Mouse (Mus musculus): ENCODE data around the gene Sp7. TPM values are rescaled to one million over a fixed set of nuclear protein-coding genes. Genes with fewer than 3 reads are reported as not detected.

Gene Sp7
- total and polyA plus RNA-seq, 3 experiments: not detected

DNA sequence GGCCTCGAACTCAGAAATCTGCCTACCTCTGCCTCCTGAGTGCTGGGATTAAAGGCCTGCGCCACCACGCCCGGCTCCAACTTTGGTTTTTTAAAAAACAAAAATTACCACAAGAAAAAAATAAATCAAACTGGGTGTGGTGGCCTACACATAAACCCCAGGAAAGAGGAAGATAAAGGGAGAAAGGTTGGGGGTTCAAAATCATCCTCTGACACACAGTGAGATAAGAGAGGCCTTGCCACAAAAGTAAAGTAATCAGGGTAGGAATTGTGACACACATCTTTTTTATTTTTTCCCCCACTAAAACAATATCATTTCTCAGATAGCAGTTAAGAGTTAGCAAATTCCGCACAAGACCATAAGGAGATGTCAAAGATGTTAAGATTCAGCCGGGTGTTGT lies 16.7 kb upstream of the Sp7 start (continued):
- no peak for TF ChIP-seq MEF2A (IDR thresholded peaks at IDR 0.05; ENCODE audit: extremely low read depth, insufficient replicate concordance, low read depth, low read length, poor library complexity, severe bottlenecking)

DNA sequence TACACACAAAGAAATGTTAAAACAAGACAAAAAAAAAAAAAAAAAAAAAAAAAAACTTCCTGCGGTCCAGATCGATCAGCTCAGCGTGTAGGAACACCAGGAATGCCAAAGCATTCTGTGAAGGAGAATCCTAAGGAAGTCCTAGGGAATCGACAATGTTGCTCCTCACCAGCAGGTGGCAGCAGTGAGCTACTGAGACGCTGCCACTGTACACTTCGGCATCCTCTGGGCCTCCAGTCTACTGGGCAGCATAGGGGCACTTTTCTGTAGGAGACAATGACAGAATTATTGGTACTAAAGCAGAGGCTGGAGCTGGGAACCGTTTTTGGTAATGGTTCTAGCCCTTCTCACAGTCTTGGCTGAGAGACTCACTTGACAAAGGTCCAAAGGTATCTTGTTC lies 14.6 kb upstream of the Sp7 start:
- peak; percentile 83 for DNase-seq (ENCODE audit: low read depth, low spot score)
- Histone ChIP-seq H3K79me2 (ENCODE audit: control insufficient read depth, insufficient read depth, low read length, poor library complexity) (no peaks in the 10 kb centered on the region), H3K27ac (ENCODE audit: control insufficient read depth, low read depth, low read length) (no peak overlapping the region), H3K9ac (ENCODE audit: control insufficient read depth, low read depth, low read length, poor library complexity, severe bottlenecking) (no peak overlapping the region), H3K4me3 (ENCODE audit: control insufficient read depth in 1 of 2, insufficient read depth in 1 of 2, low read depth in 2 of 2, low read length in 2 of 2) (no peak overlapping the region), H3K9me3 (replicated peaks; ENCODE audit: insufficient read depth, low read length) (no peaks in the 10 kb centered on the region), H3K36me3 (ENCODE audit: control insufficient read depth in 1 of 2, insufficient read depth in 2 of 2, low read length in 2 of 2) (peaks cover 0 to 14% of the 10 kb centered on the region in 2 experiments; a peak in 2 of 4 replicates), H3K27me3 (ENCODE audit: control insufficient read depth in 1 of 2, insufficient read depth in 2 of 2, low read length in 2 of 2) (no peaks in the 10 kb centered on the region), H3K4me1 (ENCODE audit: control insufficient read depth in 1 of 2, insufficient read depth in 2 of 2, low read length in 2 of 2) (peaks cover 10 to 14% of the 10 kb centered on the region in 2 experiments)
- TF ChIP-seq ZMIZ1 (IDR thresholded peaks at IDR 0.05; ENCODE audit: low read depth, low read length) (no peak), BHLHE40 (IDR thresholded peaks at IDR 0.05; ENCODE audit: borderline replicate concordance, low read depth, low read length) (no peak), MAZ (IDR thresholded peaks at IDR 0.05; ENCODE audit: low read depth, low read length) (0 out of 2 replicates have a peak, but pooled peaks have one; percentile 51), SIN3A (IDR thresholded peaks at IDR 0.05; ENCODE audit: low read length) (peak; percentile 41; the same call in 1 of the 2 replicates), UBTF (IDR thresholded peaks at IDR 0.05; ENCODE audit: borderline replicate concordance, insufficient read depth, low read depth, low read length) (no peak), RCOR1 (IDR thresholded peaks at IDR 0.05; ENCODE audit: low read depth, low read length) (0 out of 2 replicates have a peak, but pooled peaks have one; percentile 8), ELF1 (IDR thresholded peaks at IDR 0.05; ENCODE audit: low read depth, low read length) (no peak), ZKSCAN1 (IDR thresholded peaks at IDR 0.05; ENCODE audit: low read depth, low read length) (no peak), ZNF384 (IDR thresholded peaks at IDR 0.05; ENCODE audit: low read depth, low read length) (peak; percentile 25; the same call in 1 of the 2 replicates), ZC3H11A (IDR thresholded peaks at IDR 0.05; ENCODE audit: low read depth, low read length) (peak; percentile 94), SMC3 (IDR thresholded peaks at IDR 0.05; ENCODE audit: low read depth, low read length) (peak; percentile 97), MXI1 (IDR thresholded peaks at IDR 0.05; ENCODE audit: low read depth, low read length) (no peak), MAX (IDR thresholded peaks at IDR 0.05; ENCODE audit: low read length) (no peak), KAT2A (conservative IDR thresholded peaks at IDR 0.05; ENCODE audit: low read depth, low read length) (no peak), CTCF (IDR thresholded peaks at IDR 0.05 in 2 of 3, conservative IDR thresholded peaks at IDR 0.05 in 1 of 3; ENCODE audit: control insufficient read depth in 1 of 3, insufficient read depth in 1 of 3, low read depth in 2 of 3, low read length in 3 of 3, poor library complexity in 1 of 3, severe bottlenecking in 1 of 3) (peak; percentile 99), NELFE (IDR thresholded peaks at IDR 0.05; ENCODE audit: low read depth, low read length) (no peak), RAD21 (IDR thresholded peaks at IDR 0.05; ENCODE audit: low read depth, low read length) (peak; percentile 94)

DNA sequence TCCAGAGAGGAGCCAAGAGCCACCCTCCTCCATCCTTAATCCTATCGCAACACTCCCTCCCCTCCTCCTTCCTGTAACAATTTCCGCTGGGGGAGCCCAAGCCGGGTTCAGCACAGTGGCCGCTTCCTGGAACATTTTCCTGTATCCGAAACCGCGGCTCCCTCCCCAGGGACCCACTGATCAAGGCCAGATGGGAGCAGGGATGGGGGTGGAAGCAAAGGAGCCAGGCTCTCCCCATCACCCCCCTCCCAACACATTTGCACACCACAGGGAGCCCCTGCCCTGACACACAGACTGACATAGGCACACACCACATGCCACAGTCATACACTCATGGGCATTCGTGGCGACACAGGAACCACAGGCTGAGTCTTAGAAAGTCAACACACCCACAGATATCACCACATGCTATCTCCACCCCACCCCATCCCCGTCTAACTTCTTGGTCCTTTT lies 10.9 kb upstream of the Sp7 start:
- Histone ChIP-seq H3K27ac (ENCODE audit: control insufficient read depth, low read depth, low read length) (no peak overlapping the region), H3K79me2 (ENCODE audit: control insufficient read depth, insufficient read depth, low read length, poor library complexity) (no peaks in the 10 kb centered on the region), H3K27me3 (ENCODE audit: control insufficient read depth in 1 of 2, insufficient read depth in 2 of 2, low read length in 2 of 2) (peaks cover 6 to 13% of the 10 kb centered on the region in 2 experiments; a peak in 3 of 4 replicates), H3K4me1 (ENCODE audit: control insufficient read depth in 1 of 2, insufficient read depth in 2 of 2, low read length in 2 of 2) (peaks cover 10 to 14% of the 10 kb centered on the region in 2 experiments), H3K36me3 (ENCODE audit: control insufficient read depth in 1 of 2, insufficient read depth in 2 of 2, low read length in 2 of 2) (peaks cover 0 to 11% of the 10 kb centered on the region in 2 experiments; a peak in 2 of 4 replicates), H3K9me3 (replicated peaks; ENCODE audit: insufficient read depth, low read length) (no peaks in the 10 kb centered on the region), H3K4me3 (ENCODE audit: control insufficient read depth in 1 of 2, insufficient read depth in 1 of 2, low read depth in 2 of 2, low read length in 2 of 2) (0 out of 4 replicates have a peak overlapping the region, but pooled peaks of 1 of the 2 experiments have one; percentile 11), H3K9ac (ENCODE audit: control insufficient read depth, low read depth, low read length, poor library complexity, severe bottlenecking) (no peak overlapping the region)
- DNase-seq (ENCODE audit: low read depth, low spot score): peak; percentile 49
- 0 out of 2 replicates have a peak, but pooled peaks have one; percentile 27 for TF ChIP-seq SIN3A (IDR thresholded peaks at IDR 0.05; ENCODE audit: low read length)
- TF ChIP-seq GATA1 (IDR thresholded peaks at IDR 0.05; ENCODE audit: low read depth, low read length): no peak
- TF ChIP-seq CHD1 (IDR thresholded peaks at IDR 0.05; ENCODE audit: low read depth, low read length): no peak
- TF ChIP-seq MAFK (IDR thresholded peaks at IDR 0.05; ENCODE audit: borderline replicate concordance, low read depth, low read length): no peak
- no peak for TF ChIP-seq BHLHE40 (IDR thresholded peaks at IDR 0.05; ENCODE audit: borderline replicate concordance, low read depth, low read length)
- TF ChIP-seq ZNF384 (IDR thresholded peaks at IDR 0.05; ENCODE audit: low read depth, low read length): no peak
- TF ChIP-seq POLR2AphosphoS5 (IDR thresholded peaks at IDR 0.05; ENCODE audit: borderline replicate concordance, low read depth, low read length): no peak
- no peak for TF ChIP-seq UBTF (IDR thresholded peaks at IDR 0.05; ENCODE audit: borderline replicate concordance, insufficient read depth, low read depth, low read length)
- no peak for TF ChIP-seq MAZ (IDR thresholded peaks at IDR 0.05; ENCODE audit: low read depth, low read length)
- 0 out of 2 replicates have a peak, but pooled peaks have one; percentile 17 for TF ChIP-seq MYB (IDR thresholded peaks at IDR 0.05; ENCODE audit: low read depth, low read length)
- TF ChIP-seq NRF1 (IDR thresholded peaks at IDR 0.05; ENCODE audit: insufficient read depth, low read depth, low read length, poor library complexity, severe bottlenecking): no peak
- no peak for TF ChIP-seq RCOR1 (IDR thresholded peaks at IDR 0.05; ENCODE audit: low read depth, low read length)
- no peak for TF ChIP-seq TCF12 (IDR thresholded peaks at IDR 0.05; ENCODE audit: low read depth, low read length)
- TF ChIP-seq USF1 (IDR thresholded peaks at IDR 0.05; ENCODE audit: low read depth, low read length): no peak
- TF ChIP-seq ELF1 (IDR thresholded peaks at IDR 0.05; ENCODE audit: low read depth, low read length): no peak
- TF ChIP-seq E2F4 (IDR thresholded peaks at IDR 0.05; ENCODE audit: borderline replicate concordance, low read depth, low read length): no peak
- TF ChIP-seq MXI1 (IDR thresholded peaks at IDR 0.05; ENCODE audit: low read depth, low read length): peak; percentile 78

All from MEL (cell line).